Mouse (Mus musculus): ENCODE measurements around the gene Sdk1.

Sdk1 gene

GRCm38 (mm10) chr5:141240841-141241543 is at the start of gene Sdk1:
Gene Sdk1 (plus strand): TSS chr5:141241490.
- peak; percentile 82 to 83 for DNase-seq (ENCODE audit: low spot score in 2 of 2)

- DNase-seq (ENCODE audit: low spot score in 2 of 2), result no peak
Observed at GRCm38 (mm10) chr5:141197278-141197677, 44.0 kb upstream of the Sdk1 start.

- no peak for DNase-seq (ENCODE audit: low spot score in 2 of 2)
Observed at GRCm38 (mm10) chr5:141202276-141203065, 38.8 kb upstream of the Sdk1 start.

- DNase-seq (ENCODE audit: low spot score in 2 of 2), result no peak
Observed at GRCm38 (mm10) chr5:141207061-141207460, 34.2 kb upstream of the Sdk1 start.

- DNase-seq (ENCODE audit: low spot score in 2 of 2), result no peak
Observed at GRCm38 (mm10) chr5:141225243-141225642, 16.0 kb upstream of the Sdk1 start.

GRCm38 (mm10) chr5:141234326-141234725 is 7.0 kb upstream of the Sdk1 start:
- DNase-seq (ENCODE audit: low spot score in 2 of 2), result no peak

GRCm38 (mm10) chr5:141239401-141239800 is 1.9 kb upstream of the Sdk1 start:
- no peak for DNase-seq (ENCODE audit: low spot score in 2 of 2)

- DNase-seq (ENCODE audit: low spot score in 2 of 2), result no peak
Observed at GRCm38 (mm10) chr5:141240441-141240840, 849 bp upstream of the Sdk1 start.

- no peak for DNase-seq (ENCODE audit: low spot score in 2 of 2)
Observed at GRCm38 (mm10) chr5:141241645-141242284, 475 bp downstream of the Sdk1 start.

GRCm38 (mm10) chr5:141243253-141243965 is 2.1 kb downstream of the Sdk1 start:
- no peak for DNase-seq (ENCODE audit: low spot score in 2 of 2)

GRCm38 (mm10) chr5:141264253-141264652 is 23.0 kb downstream of the Sdk1 start:
- DNase-seq (ENCODE audit: low spot score in 2 of 2), result no peak

GRCm38 (mm10) chr5:141277112-141277511 is 35.8 kb downstream of the Sdk1 start:
- no peak for DNase-seq (ENCODE audit: low spot score in 2 of 2)

GRCm38 (mm10) chr5:141281751-141282150 is 40.5 kb downstream of the Sdk1 start:
- DNase-seq (ENCODE audit: low spot score in 2 of 2), result no peak

GRCm38 (mm10) chr5:141289611-141290010 is 48.3 kb downstream of the Sdk1 start:
- no peak for DNase-seq (ENCODE audit: low spot score in 2 of 2)

GRCm38 (mm10) chr5:141295240-141295639 is 54.0 kb downstream of the Sdk1 start:
- DNase-seq (ENCODE audit: low spot score in 2 of 2), result no peak

GRCm38 (mm10) chr5:141302287-141302694 is 61.0 kb downstream of the Sdk1 start:
- DNase-seq (ENCODE audit: low spot score in 2 of 2), result no peak

GRCm38 (mm10) chr5:141303746-141304145 is 62.5 kb downstream of the Sdk1 start:
- DNase-seq (ENCODE audit: low spot score in 2 of 2), result no peak

- no peak for DNase-seq (ENCODE audit: low spot score in 2 of 2)
Observed at GRCm38 (mm10) chr5:141304706-141305105, 63.4 kb downstream of the Sdk1 start.

GRCm38 (mm10) chr5:141310641-141311040 is 69.4 kb downstream of the Sdk1 start:
- no peak for DNase-seq (ENCODE audit: low spot score in 2 of 2)

GRCm38 (mm10) chr5:141311801-141312200 is 70.5 kb downstream of the Sdk1 start:
- no peak for DNase-seq (ENCODE audit: low spot score in 2 of 2)

- no peak for DNase-seq (ENCODE audit: low spot score in 2 of 2)
Observed at GRCm38 (mm10) chr5:141312305-141312704, 71.0 kb downstream of the Sdk1 start.

GRCm38 (mm10) chr5:141317095-141317494 is 75.8 kb downstream of the Sdk1 start:
- no peak for DNase-seq (ENCODE audit: low spot score in 2 of 2)

Data from spleen, postnatal 36 days (tissue).